ENCODE assay signal across 13 mouse cellular contexts in genomic region chr4:44043182-44043581, GRCm38 (mm10). TPM values are rescaled to one million over a fixed set of nuclear protein-coding genes. Genes with fewer than 3 reads are reported as not detected.
DNase-seq lines count a peak whose midpoint lies in the region; TF ChIP-seq lines count a peak whose summit lies in the region.
"Not testable (repeated sequence)": the region's sequence is repeated elsewhere in the genome, so short reads cannot be mapped to it uniquely, and the experiment has no call there.
"Had no signal": no experiment of that assay in that cellular context is flagged by ENCODE, and none has a peak within 500 bp of the region (broad histone marks: within the 10 kb centered on the region; RNA-seq: fewer than 3 reads in every experiment).

No protein-coding gene starts in this region.

- H3K4me3 ChIP-seq in ES-E14 (ENCODE audit: insufficient read depth in 1 of 2, low read depth in 1 of 2, low read length in 2 of 2, poor library complexity in 1 of 2, severe bottlenecking in 1 of 2), result not testable (repeated sequence)

- peak; percentile 28 for DNase-seq in ES-CJ7 (ENCODE audit: low read depth, low spot score)
- not testable (repeated sequence) for DNase-seq in ES-E14 (ENCODE audit: low read depth, low spot score)
- peak; percentile 38 for DNase-seq in R1 (ENCODE audit: low read depth, low spot score)

- H3K4me1 ChIP-seq in ES-E14 (ENCODE audit: control insufficient read depth in 2 of 2, insufficient read depth in 2 of 2, low read length in 2 of 2, poor library complexity in 1 of 2), result not testable (repeated sequence)

- H3K9ac ChIP-seq in ES-E14 (ENCODE audit: insufficient read depth, low read depth, low read length, poor library complexity, severe bottlenecking), result not testable (repeated sequence)

- H3K27ac ChIP-seq in ES-E14 (ENCODE audit: insufficient read depth, low read depth, low read length, poor library complexity, severe bottlenecking), result not testable (repeated sequence)

- H3K36me3 ChIP-seq in ES-E14 (ENCODE audit: control insufficient read depth, insufficient read depth, low read length, poor library complexity, severe bottlenecking), result peaks cover 16% of the 10 kb centered on the region; the same call in 1 of the 2 replicates

- in situ Hi-C loops in ES-E14 (cut with MboI; ENCODE audit: low sequenced_read_pairs in 2 of 2, unreplicated experiment in 2 of 2), result not testable (repeated sequence)

- H3K9me3 ChIP-seq in ES-E14 (ENCODE audit: control insufficient read depth, insufficient read depth, low read depth, low read length), result not testable (repeated sequence)

TF ChIP-seq in ES-E14, 5 proteins besides CTCF, POLR2A, EP300 and RAD21:
- TF ChIP-seq ZNF384 (IDR thresholded peaks at IDR 0.05; ENCODE audit: low read depth, low read length), result peak; percentile 94
TF ChIP-seq in ES-E14: peak in this region for 1; not testable (repeated sequence) for 4.

RNA-seq across cellular contexts. Expression of gene Clta, which starts 38.9 kb away (rescaled TPM):
- 261 and 373 TPM in 2 replicates for total RNA-seq in ES-E14 (2012; rRNA removed)

RNA-seq across cellular contexts. Expression of gene Gne, which starts 40.8 kb away (rescaled TPM):
- total RNA-seq in ES-E14 (2012; rRNA removed), result 17.5 and 20.5 TPM in 2 replicates

RNA-seq across cellular contexts. Expression of gene Ccin, which starts 59.9 kb away (rescaled TPM):
- 0.80 and 1.1 TPM in 2 replicates for total RNA-seq in ES-E14 (2012; rRNA removed)
- total RNA-seq: adrenal gland, adult 18-20 months; adrenal gland, adult 2 months; adrenal gland, adult 8-10 months; adrenal gland, postnatal 10 days; adrenal gland, postnatal 14 days; adrenal gland, postnatal 25 days; adrenal gland, postnatal 36 days; CH12.LX; G1E; MEL had no signal
